Mouse (Mus musculus) heart, postnatal 36 days (tissue): ENCODE data around the gene Ear6. TPM values are rescaled to one million over a fixed set of nuclear protein-coding genes. Genes with fewer than 3 reads are reported as not detected.
A peak's percentile ranks its signal among the peaks of the same experiment; 100 is the strongest.
"Not testable (repeated sequence)": the region's sequence is repeated elsewhere in the genome, so short reads cannot be mapped to it uniquely, and the experiment has no call there.

Experiments
- DNase-seq, 2 experiments: peaks; one replicate each; pipeline ENCODE4 v3.0.0; 2021 to 2022
- intact Hi-C: fragments of 180-260 bp; cut with DNase I; formaldehyde crosslinking; loops from one replicate; pipeline ENCODE4 v1.15.1; 2025
- total RNA-seq, 2 experiments: library from RNA; stranded (reverse); gene quantifications; 2 replicates each; pipeline ENCODE4 v1.2.3; 2021

The Ear6 gene
- total RNA-seq, result not detected

GRCm38 (mm10) chr14:51853399-51853798, at the start of gene Ear6:
TSS of gene Ear6 (plus strand) at chr14:51853699.
- no peak for DNase-seq
- intact Hi-C loops, result loop anchor here (10.0 kb wide), 1 partner anchor 689 kb away; the partner anchor contains the start of gene Rnase2b

- intact Hi-C loops, result loop anchor here (2.0 kb wide), 1 partner anchor 56 kb away; no protein-coding TSS in a partner anchor
- DNase-seq, result no peak
Observed at GRCm38 (mm10) chr14:51826625-51827024, 26.9 kb upstream of the Ear6 start.

- DNase-seq, result peak; percentile 5 to 20
- intact Hi-C loops, result loop anchor here (2.0 kb wide), 1 partner anchor 57 kb away; no protein-coding TSS in a partner anchor
Observed at GRCm38 (mm10) chr14:51827842-51828241, 25.7 kb upstream of the Ear6 start.

DNA sequence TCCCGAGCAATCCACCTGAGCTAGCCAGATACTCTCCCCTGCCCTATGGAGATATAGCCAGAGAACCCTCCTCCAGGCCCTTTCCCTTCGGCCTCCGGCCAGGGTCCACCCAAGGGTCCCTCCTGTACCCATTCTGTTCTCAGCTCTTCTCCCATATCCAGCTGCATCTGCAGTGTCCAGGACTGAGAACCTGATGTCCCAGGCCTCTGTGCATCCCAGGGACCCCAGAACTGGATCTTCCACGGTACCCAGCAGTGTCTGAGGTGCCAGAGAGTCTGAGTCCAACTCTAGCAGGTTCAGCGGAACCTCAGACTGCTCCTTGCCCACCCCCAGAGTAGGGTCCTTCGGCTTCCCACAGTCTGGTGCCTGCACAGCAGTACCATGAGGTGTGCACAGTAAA, 24.3 kb upstream of the Ear6 start:
- DNase-seq, result no peak
- intact Hi-C loops, result no loop called here

DNA sequence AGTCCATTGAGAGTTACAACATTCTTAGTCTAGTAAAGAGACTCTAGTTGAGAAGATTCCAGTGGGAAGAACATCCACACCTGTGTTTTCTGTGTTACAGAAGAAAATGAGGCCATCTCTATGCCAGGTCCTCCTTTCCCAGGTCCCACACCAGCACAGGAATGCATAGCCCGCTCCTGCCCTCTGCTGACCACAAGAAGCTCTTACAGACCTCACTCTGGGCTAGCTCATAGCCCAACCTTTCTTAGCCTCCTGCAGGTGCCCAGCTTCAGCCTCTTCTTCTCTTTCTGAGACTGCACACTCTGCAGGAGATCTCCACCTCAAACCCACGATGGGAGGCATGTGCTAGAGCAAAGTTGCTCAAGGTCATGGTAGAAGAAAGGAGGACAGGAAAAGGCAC, 15.0 kb upstream of the Ear6 start:
- intact Hi-C loops, DNase-seq: not testable (repeated sequence)

DNA sequence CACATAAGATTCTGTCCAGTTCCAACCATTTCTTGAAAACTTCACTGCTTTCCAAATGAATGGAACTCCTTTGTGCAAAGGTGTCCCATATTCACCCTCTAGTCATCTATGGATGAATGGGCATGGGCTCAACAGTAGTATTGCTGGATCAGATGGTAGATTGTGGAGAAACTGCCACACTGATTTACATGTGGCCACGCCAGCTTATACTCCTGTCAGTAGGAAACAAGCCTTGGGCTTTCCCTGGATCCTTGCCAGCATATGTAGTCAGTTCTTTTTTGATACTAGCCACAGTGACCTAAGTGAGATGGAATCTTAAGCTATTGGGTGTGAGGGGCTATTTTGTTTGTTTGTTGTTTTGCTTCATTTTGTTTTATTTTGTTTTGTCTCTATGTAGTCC, 11.2 kb upstream of the Ear6 start:
- intact Hi-C loops, result loop anchor here (5.0 kb wide), 1 partner anchor 590 kb away; no protein-coding TSS in a partner anchor
- DNase-seq, result no peak

- DNase-seq, result no peak
- intact Hi-C loops, result loop anchor here (5.0 kb wide), 1 partner anchor 590 kb away; no protein-coding TSS in a partner anchor
Observed at GRCm38 (mm10) chr14:51842781-51843180, 10.7 kb upstream of the Ear6 start.

GRCm38 (mm10) chr14:51843882-51844281, 9.6 kb upstream of the Ear6 start:
- DNase-seq, result no peak
- intact Hi-C loops, result loop anchor here (5.0 kb wide), 1 partner anchor 592 kb away; no protein-coding TSS in a partner anchor

DNA sequence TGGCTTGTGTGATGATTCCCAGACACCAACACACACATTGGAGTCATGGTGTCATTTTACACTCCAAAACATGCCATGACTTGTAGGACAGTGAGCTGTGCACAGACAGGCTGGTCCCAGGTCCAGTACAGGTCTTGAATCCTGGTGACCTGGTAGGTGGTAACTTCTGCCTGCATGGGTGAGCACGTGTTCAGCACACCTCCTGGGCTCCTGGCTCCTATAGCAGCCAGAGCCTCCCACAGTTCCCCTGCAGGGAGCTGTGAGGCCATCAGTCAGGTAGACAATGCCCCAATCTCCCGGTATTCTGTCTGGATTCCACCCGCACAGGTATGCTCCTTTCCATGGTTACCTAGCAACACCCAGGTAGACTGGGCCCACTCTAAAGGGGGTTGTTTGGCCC, 6.9 kb upstream of the Ear6 start:
- no peak for DNase-seq
- intact Hi-C loops, result no loop called here

DNA sequence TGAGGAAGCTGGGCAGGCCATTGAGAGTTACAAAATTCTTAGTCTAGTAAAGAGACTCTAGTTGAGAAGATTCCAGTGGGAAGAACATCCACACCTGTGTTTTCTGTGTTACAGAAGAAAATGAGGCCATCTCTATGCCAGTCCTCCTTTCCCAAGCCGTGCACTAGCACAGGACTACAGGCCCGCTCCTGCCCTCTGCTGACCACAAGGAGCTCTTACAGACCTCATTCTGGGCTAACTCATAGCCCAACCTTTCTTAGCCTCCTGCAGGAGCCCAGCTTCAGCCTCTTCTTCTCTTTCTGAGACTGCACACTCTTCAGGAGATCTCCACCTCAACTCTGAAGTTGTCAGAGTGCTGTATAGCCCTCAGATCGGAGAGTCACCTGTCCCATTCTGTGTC, 2.5 kb upstream of the Ear6 start:
- not testable (repeated sequence) for DNase-seq
- intact Hi-C loops, result loop anchor here (10.0 kb wide), 1 partner anchor 686 kb away; the partner anchor contains the start of gene Rnase2b

- not testable (repeated sequence) for DNase-seq
- intact Hi-C loops, result loop anchor here (10.0 kb wide), 1 partner anchor 690 kb away; the partner anchor contains the start of gene Rnase2b
Observed at GRCm38 (mm10) chr14:51855280-51855679, 1.8 kb downstream of the Ear6 start.

GRCm38 (mm10) chr14:51863603-51864002, 10.1 kb downstream of the Ear6 start:
- DNase-seq, result peak in 1 of 2 experiments; percentile 14
- intact Hi-C loops, result loop anchor here (5.0 kb wide), 1 partner anchor 91 kb away; the partner anchor contains the start of gene Ang4

DNA sequence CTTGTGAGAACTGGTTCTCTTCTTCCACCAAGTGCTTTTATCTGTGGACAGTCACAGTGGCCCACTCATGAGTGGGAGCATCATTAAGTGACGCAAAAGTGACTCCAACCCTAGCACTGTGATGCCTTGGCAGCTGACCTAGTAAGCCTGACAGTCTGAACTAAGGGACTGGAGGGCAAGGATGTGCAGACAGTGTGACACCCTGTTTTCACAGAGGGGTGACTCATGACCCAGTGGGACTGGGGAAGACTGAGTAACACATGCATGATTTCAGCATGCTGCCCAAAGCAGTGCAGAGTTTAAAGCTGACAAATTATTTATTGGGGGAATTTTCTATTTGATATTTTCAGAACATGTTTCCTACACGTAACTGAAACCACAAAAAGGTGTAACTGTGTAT, 17.3 kb downstream of the Ear6 start:
- DNase-seq, result no peak
- intact Hi-C loops, result no loop called here

DNA sequence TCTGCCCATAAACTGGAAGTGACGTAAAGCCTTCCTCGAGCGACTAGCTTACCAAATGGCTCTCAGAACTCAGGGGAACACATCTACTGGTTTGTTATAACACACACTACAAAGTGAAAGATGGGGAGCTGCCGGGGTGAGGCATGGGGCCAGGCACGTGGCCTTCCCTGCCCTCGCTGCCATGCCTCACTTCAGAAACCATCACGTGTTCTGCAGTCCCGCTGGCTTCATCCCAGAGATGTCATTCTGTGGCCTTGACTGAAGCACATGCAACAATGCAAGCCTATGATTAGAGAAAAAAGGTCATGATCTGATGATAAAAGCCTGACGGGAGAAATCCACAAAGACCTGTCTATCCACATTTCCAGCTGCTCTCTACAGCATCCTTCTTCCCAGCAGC, 18.2 kb downstream of the Ear6 start:
- intact Hi-C loops, result no loop called here
- DNase-seq, result no peak

GRCm38 (mm10) chr14:51877517-51877916, 24.0 kb downstream of the Ear6 start:
- intact Hi-C loops, result no loop called here
- DNase-seq, result no peak

GRCm38 (mm10) chr14:51883527-51884030, 30.1 kb downstream of the Ear6 start:
- intact Hi-C loops, result loop anchor here (5.0 to 10.0 kb wide), 2 partner anchors 421 to 786 kb away; partner anchors contain the start of gene Mettl3
- DNase-seq, result peak; percentile 59 to 63

GRCm38 (mm10) chr14:51884031-51884544, 30.6 kb downstream of the Ear6 start:
- intact Hi-C loops, result loop anchor here (5.0 to 10.0 kb wide), 2 partner anchors 421 to 787 kb away; partner anchors contain the start of gene Mettl3
- DNase-seq, result no peak

- intact Hi-C loops, result loop anchor here (5.0 to 10.0 kb wide), 2 partner anchors 420 to 787 kb away; partner anchors contain the start of gene Mettl3
- peak; percentile 89 to 90 for DNase-seq
Observed at GRCm38 (mm10) chr14:51884598-51885331, 31.3 kb downstream of the Ear6 start, which contains the start of gene Mettl17. TSS of gene Mettl17 (plus strand) at chr14:51884842.

DNA sequence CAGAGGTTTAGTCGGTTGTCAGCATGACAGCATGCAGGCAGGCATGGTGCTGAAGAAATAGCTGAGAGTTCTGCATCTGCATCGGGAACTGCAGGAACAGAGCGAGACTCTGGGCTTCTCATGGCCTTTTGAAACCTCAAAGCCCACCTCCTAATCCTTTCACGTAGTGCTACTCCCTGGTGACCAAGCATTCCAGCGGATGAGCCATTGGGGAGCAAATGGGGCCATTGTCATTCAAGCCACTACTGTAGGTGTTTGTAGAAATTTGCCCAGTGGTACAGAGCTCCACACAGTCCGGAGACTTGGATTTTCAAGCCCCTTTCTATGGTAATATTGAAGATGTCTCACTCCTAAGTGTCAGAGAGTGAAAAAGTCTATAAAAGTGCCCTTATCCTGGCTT, 32.6 kb downstream of the Ear6 start:
- DNase-seq, result no peak
- intact Hi-C loops, result loop anchor here (10.0 kb wide), 1 partner anchor 419 kb away; the partner anchor contains the start of gene Mettl3

DNA sequence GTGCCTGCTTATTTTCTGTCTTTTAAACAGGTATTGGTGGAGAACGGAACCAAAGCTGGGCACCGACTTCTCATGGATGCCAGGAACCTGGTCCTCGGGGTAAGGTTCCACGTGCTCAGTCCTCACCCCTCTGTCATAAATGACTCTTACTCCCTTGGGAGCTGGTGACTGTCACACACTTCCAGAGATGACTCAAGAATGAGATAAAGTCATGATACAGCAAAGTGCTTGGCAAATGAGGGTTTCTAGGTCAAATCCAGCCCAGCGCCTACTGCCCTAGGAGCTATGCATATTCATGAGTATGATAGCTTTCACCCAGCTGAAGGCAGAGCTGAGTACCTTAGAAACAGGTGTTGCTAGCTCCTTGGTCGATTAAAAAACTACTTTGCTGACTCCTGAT, 36.3 kb downstream of the Ear6 start:
- DNase-seq, result no peak
- intact Hi-C loops, result loop anchor here (10.0 kb wide), 1 partner anchor 415 kb away; the partner anchor contains the start of gene Mettl3
